Mouse (Mus musculus) heart, adult 2 months (tissue): ENCODE data around the gene Psme3.

Experiments
- CTCF ChIP-seq: fragments of 200-600 bp; IDR thresholded peaks from 2 replicates; pipeline ENCODE4 v1.8.1; 2022; ENCODE audit warnings: antibody characterized with exemption, mild to moderate bottlenecking, moderate library complexity
- POLR2A ChIP-seq: fragments of 200-500 bp; IDR thresholded peaks from 2 replicates; pipeline ENCODE4 v1.6.1; 2011; ENCODE audit warnings: mild to moderate bottlenecking, low read depth, low read length, control low read depth; ENCODE audit not compliant: insufficient read depth

DNA sequence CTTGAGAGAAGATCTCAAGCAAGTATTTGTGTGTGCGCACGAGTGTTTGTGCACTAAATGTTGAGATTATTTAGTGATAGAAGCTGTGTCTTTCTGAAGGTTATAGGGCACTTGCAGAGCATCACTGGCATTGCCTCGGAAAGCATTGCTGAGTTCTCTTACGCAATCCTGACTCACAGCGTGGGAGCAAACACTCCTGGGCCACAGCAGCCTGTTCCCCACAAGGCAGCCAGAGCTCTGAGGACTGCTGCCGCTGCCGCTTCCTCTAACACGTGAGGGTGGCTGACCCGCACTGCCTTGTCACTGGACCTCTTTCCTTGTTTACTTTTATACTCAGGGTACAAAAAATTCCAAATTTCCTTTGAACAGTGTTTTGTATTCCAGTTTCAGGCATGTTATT, 28.7 kb upstream of the Psme3 start:
- TF ChIP-seq CTCF: no peak
- TF ChIP-seq POLR2A: no peak
